Mouse (Mus musculus): ENCODE measurements around the gene Ncor2.

- TF ChIP-seq CTCF (IDR thresholded peaks at IDR 0.05; ENCODE audit: borderline replicate concordance, control insufficient read depth, extremely low read depth, insufficient read depth, low read length, poor library complexity) (no peak), POLR2A (IDR thresholded peaks at IDR 0.05; ENCODE audit: control insufficient read depth, extremely low read depth, insufficient read depth, low read length, poor library complexity) (no peak)
These were observed 10.0 kb upstream of the Ncor2 start for GRCm38 (mm10) chr5:125188812-125189598.

Measured in thymus, adult 2 months (tissue).